Mouse (Mus musculus): ENCODE measurements around the gene Cpeb4.

DNA sequence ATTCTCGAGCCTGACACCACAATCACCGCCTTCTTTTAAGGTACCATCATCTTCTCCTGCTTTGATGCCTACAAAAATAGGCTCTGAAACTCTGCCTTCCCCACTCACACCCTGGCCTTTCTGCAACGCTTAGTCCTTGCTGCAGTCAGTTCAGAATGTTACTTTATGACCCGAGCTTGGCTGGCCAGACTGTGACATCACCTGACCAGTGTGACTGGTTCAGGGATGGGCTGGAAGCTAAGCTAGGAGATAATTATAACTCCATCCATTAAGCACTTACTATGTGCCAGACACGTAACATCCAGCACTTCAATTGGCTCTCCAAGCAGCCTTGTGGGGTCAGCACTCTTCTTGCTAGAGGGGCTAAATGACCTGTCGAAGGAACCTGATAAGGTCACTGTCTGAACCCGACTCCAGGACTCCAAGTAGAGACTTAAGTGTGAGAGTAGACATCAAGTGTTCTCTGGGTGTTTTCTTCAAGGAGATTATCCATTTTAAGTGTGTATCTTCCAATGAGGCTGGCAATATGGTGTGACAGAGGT, 39.5 kb upstream of the Cpeb4 start:
- TF ChIP-seq CTCF (IDR thresholded peaks at IDR 0.05; ENCODE audit: extremely low read depth, insufficient read length, insufficient replicate concordance, low read depth, low read length) (no peak), POLR2A (IDR thresholded peaks at IDR 0.05; ENCODE audit: low read depth, low read length) (no peak)
